Mouse (Mus musculus) neural tube, embryonic 13.5 days (tissue): ENCODE results near the gene Kif17. TPM values are rescaled to one million over a fixed set of nuclear protein-coding genes. Genes with fewer than 3 reads are reported as not detected.

ENCODE experiments used
- ATAC-seq: fragments of 200-750 bp; cut with Nextera tagmentation; 2 replicates; pipeline ENCODE4 v1.8.0; 2017; ENCODE audit warnings: low read depth, mild to moderate bottlenecking, moderate TSS enrichment, moderate library complexity
- H3K27ac ChIP-seq: fragments of 300-500 bp; sonication (generic); replicated peaks from 2 replicates; pipeline ENCODE4 v1.5.1; 2015; ENCODE audit warnings: moderate library complexity, mild to moderate bottlenecking, inconsistent platforms
- H3K27me3 ChIP-seq: fragments of 300-500 bp; sonication (generic); 2 replicates; pipeline ENCODE4 v1.6.1; 2015; ENCODE audit warnings: mild to moderate bottlenecking, inconsistent platforms
- H3K36me3 ChIP-seq: fragments of 300-500 bp; sonication (generic); 2 replicates; pipeline ENCODE4 v1.6.1; 2015; ENCODE audit warnings: mild to moderate bottlenecking, inconsistent platforms
- H3K4me1 ChIP-seq: fragments of 300-500 bp; sonication (generic); replicated peaks from 2 replicates; pipeline ENCODE4 v1.6.1; 2015; ENCODE audit warnings: inconsistent platforms
- H3K4me2 ChIP-seq: fragments of 300-500 bp; sonication (generic); 2 replicates; pipeline ENCODE4 v1.6.1; 2015; ENCODE audit warnings: inconsistent platforms, mild to moderate bottlenecking, moderate library complexity
- H3K4me3 ChIP-seq: fragments of 300-500 bp; sonication (generic); 2 replicates; pipeline ENCODE4 v1.5.1; 2015; ENCODE audit warnings: mild to moderate bottlenecking, inconsistent platforms
- H3K9ac ChIP-seq: fragments of 300-500 bp; sonication (generic); 2 replicates; pipeline ENCODE4 v1.6.1; 2015; ENCODE audit warnings: moderate library complexity, mild to moderate bottlenecking, inconsistent platforms
- H3K9me3 ChIP-seq: fragments of 300-500 bp; sonication (generic); 2 replicates; pipeline ENCODE4 v1.6.1; 2016; ENCODE audit warnings: inconsistent platforms
- WGBS: fragments of 180-500 bp; shearing (Covaris S2); methylation state at CpG from one replicate; pipeline ENCODE4 v1.1.7; 2015; 5-methylcytosine and 5-hydroxymethylcytosine counted together
- polyA plus RNA-seq: library from polyadenylated mRNA; unstranded; fragments of >200 nt; fragmentation: Nextera tagmentation; extraction: Ambion mirVana; gene quantifications from 2 replicates; pipeline ENCODE4 v1.2.1, GENCODE M21; 2015

The Kif17 gene
- polyA plus RNA-seq, 1 experiment from 2014 or later: 2.1 TPM

DNA sequence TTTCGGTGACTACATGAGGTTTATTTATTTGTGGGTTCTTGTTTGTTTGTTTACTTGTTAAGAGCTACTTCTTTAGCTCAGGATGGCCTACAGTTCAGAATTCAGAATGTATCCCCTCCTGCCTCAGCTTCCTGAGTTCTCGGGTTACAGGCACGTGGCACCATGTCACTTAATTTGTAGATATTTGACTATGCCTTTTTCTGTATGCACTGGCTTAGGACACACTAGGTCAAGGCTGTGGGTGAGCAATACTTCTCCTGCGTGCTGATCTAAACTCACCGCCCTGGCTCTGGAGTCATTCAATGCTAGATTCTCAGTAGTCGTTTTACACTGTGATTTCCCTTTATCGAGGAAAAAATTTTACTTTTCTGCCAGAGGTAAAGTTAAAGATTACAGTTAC lies 29.5 kb upstream of the Kif17 start:
- Histone ChIP-seq H3K4me2 (no peak overlapping the region), H3K27ac (no peak overlapping the region), H3K36me3 (peaks cover 43% of the 10 kb centered on the region), H3K27me3 (no peaks in the 10 kb centered on the region), H3K4me1 (peaks cover 47% of the 10 kb centered on the region), H3K4me3 (no peak overlapping the region), H3K9me3 (no peaks in the 10 kb centered on the region), H3K9ac (no peak overlapping the region)
- no peak for ATAC-seq
- WGBS: 88% methylated on average over 7 of the region's 7 CpGs

DNA sequence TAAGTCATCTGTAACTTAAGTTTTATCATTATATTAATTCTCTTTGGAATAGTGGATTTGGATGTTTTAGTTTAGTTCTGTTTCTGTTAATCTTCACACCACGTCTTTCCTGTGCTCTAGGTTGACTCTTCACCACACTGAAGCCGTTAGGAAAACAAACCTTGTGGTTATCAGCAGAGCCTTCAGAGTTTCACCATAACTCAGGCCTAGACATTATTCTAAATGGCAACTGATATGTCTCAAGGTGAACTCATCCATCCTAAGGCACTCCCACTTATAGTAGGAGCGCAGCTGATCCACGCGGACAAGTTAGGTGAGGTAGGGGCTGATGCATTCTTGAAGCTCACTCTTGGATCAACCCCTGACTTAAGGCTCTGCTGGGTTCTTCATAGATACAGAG lies 28.8 kb upstream of the Kif17 start:
- Histone ChIP-seq H3K4me1 (peaks cover 44% of the 10 kb centered on the region), H3K4me2 (no peak overlapping the region), H3K9ac (no peak overlapping the region), H3K9me3 (no peaks in the 10 kb centered on the region), H3K4me3 (no peak overlapping the region), H3K36me3 (peaks cover 49% of the 10 kb centered on the region), H3K27me3 (no peaks in the 10 kb centered on the region), H3K27ac (no peak overlapping the region)
- ATAC-seq: no peak
- WGBS: 91% methylated on average over 5 of the region's 5 CpGs

DNA sequence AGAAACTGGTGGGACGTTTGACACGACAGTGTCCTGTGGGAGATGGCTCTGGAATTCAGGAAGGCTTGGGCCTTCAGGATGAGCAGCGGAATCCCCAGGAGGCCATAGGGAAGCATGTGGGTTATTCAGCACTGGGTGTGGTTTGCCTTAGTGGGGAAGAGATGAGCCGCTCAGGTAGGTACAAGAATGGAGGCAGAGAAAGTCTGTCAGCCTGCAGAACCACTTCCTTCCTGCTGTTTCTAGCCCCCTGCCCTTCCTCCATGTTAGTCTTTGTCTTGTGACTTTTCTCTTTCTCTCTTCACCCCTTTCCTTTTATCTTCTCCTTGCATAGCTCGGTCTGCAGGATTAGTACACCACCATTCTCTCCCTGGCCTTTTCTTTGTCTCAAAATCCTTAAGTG lies 27.8 kb upstream of the Kif17 start:
- ATAC-seq: no peak
- no peak overlapping the region for H3K9ac ChIP-seq
- H3K4me2 ChIP-seq: no peak overlapping the region
- H3K36me3 ChIP-seq: peaks cover 58% of the 10 kb centered on the region
- 81% methylated on average over 5 of the region's 5 CpGs for WGBS
- H3K9me3 ChIP-seq: no peaks in the 10 kb centered on the region
- H3K4me3 ChIP-seq: no peak overlapping the region
- H3K4me1 ChIP-seq: peaks cover 44% of the 10 kb centered on the region
- H3K27ac ChIP-seq: no peak overlapping the region
- H3K27me3 ChIP-seq: no peaks in the 10 kb centered on the region

DNA sequence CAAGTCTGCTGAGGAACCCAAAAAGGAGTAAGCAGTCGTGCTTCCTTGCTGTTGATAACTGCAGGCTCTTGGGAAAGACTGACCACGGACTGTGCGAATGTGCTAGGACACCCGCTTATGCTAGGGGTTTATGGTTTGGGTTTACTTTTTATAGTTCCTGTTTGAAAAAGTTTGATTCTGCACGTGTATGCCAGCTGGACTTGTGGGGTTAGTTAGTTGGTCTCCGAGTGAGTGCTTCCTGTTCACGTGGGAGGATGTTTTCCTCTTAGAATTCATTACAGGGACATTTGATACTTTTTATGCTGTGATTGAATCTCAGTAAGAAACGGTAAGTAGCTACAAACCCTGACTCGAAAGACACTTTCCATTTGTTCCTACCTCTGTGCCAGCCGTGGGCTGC lies 26.6 kb upstream of the Kif17 start:
- Histone ChIP-seq H3K9ac (no peak overlapping the region), H3K4me2 (no peak overlapping the region), H3K27me3 (no peaks in the 10 kb centered on the region), H3K4me3 (no peak overlapping the region), H3K4me1 (peaks cover 32% of the 10 kb centered on the region), H3K36me3 (peaks cover 68% of the 10 kb centered on the region), H3K9me3 (no peaks in the 10 kb centered on the region), H3K27ac (no peak overlapping the region)
- no peak for ATAC-seq
- 92% methylated on average over 10 of the region's 10 CpGs for WGBS

DNA sequence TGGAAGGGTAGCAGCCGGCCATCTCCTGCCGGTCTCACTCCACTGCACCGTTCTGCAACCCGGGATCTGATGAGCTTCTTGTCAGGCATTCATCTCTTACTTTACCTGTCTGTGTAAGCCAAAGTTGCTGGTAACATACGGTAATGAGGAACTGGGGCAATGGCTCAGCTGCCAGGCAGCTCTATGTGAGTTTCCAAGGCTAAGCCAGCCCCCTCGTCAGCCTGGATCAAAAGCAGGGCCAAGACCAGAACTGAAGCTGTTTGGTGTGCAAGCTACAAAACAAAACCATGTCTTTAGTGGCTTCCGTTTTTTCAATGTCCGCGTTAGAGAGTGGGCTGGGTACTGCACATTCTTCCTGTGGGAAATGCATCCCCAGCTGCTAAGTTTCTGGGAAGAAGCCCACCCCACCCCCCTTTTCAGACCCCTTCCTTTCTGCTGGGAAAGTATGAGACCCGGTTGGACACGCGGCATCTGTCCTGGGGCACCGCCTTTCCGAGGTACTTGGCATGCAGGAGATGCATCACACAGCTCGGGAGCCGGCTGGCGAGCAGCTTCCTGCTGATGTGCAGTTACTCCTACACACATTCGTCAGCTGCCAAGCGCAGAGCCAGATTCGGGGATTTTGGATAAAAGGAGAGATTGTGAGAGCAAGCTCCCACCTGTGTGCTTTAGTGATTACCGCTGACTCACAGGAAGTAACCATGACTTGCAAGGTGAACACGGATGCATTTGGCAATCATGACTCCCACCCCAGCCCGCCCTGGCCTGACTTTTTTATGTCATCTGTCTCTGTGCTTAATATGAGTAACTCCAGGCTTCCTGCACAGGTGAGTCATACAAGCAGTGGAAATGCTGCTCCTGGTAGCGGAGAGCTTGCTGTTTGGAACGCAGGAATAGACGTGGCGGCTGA lies 3.2 kb upstream of the Kif17 start:
- Histone ChIP-seq H3K36me3 (peaks cover 59% of the 10 kb centered on the region), H3K4me2 (no peak overlapping the region), H3K9ac (no peak overlapping the region), H3K4me3 (no peak overlapping the region), H3K4me1 (peaks cover 39% of the 10 kb centered on the region), H3K27ac (no peak overlapping the region), H3K27me3 (0 out of 2 replicates have a peak, but pooled peaks cover 12% of the 10 kb centered on the region), H3K9me3 (no peaks in the 10 kb centered on the region)
- 59% methylated on average over 27 of the region's 27 CpGs for WGBS
- no peak for ATAC-seq

DNA sequence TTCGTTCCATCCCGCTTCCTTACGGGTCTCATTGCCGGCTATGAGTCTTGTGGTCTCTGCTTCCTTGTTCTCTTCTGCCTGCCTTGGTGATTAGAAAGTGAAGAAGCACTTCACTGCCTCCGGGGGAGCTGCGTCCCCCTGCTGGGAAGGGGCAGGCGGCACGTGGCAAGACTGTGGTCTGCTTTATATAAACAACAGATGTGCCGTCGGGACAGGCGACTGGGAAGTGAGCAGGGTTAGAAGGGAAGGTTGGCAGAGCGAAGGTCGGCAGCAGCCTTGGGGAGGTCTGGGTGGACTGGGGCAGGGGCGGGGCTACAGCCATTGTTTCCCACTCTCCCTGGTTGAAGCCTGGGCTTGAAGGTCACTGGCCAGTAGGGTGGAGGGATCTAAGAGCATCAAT lies 1.6 kb downstream of the Kif17 start:
- H3K27me3 ChIP-seq: peaks cover 40% of the 10 kb centered on the region
- peak overlapping the region; percentile 78 for H3K4me2 ChIP-seq
- peak overlapping the region; percentile 72 for H3K9ac ChIP-seq
- peaks cover 15% of the 10 kb centered on the region for H3K36me3 ChIP-seq
- ATAC-seq: no peak
- under 1% methylated on average over 14 of the region's 14 CpGs for WGBS
- H3K4me1 ChIP-seq: peaks cover 47% of the 10 kb centered on the region
- H3K27ac ChIP-seq: peak overlapping the region; percentile 38
- H3K9me3 ChIP-seq: no peaks in the 10 kb centered on the region
- H3K4me3 ChIP-seq: peak overlapping the region; percentile 54

DNA sequence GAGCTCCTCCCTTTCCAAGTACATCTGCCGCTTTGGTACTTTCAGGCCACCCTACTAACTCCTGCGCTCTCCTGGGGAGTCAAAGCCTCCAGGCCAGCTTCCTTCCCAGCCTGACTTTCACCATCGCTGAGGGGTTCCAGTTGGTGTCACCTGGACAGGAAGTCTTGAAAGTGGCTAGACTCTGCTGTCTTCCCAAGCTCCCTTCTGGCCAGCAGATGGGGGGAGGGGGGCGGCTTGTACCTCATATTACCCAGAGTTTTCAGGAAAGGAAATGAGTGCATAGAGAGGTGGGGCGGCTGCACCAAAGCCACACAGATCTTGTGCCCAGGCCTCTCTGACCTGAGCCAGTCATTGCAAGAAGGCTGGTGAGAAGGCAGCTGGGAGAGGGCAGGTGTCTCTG lies 2.0 kb downstream of the Kif17 start:
- Histone ChIP-seq H3K27me3 (peaks cover 40% of the 10 kb centered on the region), H3K4me2 (peak overlapping the region; percentile 78), H3K36me3 (peaks cover 11% of the 10 kb centered on the region), H3K27ac (0 out of 2 replicates have a peak overlapping the region, but pooled peaks have one; percentile 38), H3K4me3 (peak overlapping the region; percentile 54), H3K4me1 (peaks cover 43% of the 10 kb centered on the region), H3K9me3 (no peaks in the 10 kb centered on the region), H3K9ac (peak overlapping the region; percentile 72)
- 15% methylated on average over 5 of the region's 5 CpGs for WGBS
- ATAC-seq: no peak

DNA sequence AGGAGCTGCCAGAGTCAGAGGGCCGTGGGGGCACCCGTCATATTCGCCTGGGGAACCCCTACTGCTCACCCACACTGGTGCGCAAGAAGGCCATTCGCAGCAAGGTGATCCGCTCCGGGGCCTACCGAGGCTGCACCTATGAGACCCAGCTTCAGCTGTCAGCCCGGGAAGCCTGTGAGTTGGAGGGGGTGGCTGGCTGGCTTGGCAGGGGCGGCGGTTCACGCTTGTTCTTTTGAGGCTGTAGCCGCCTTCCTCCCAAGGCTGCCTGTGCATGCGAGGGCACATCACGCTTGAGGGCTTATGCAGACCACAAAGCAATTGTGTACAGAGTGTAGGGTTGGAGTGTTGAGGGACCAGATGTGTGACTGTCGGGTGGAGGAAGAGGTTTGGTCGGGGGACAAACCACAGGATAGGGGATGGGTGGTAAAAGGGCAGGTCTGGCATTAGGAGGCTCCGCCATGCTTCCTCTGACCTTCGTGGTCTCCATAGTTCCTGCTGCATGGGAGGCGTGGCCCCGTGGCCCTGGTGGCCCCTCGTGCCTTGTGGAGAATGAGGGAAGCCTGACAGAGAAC lies 7.0 kb downstream of the Kif17 start:
- Histone ChIP-seq H3K36me3 (peaks cover 16% of the 10 kb centered on the region), H3K4me3 (no peak overlapping the region), H3K4me2 (no peak overlapping the region), H3K9ac (no peak overlapping the region), H3K9me3 (no peaks in the 10 kb centered on the region), H3K27me3 (peaks cover 32% of the 10 kb centered on the region), H3K27ac (no peak overlapping the region), H3K4me1 (peaks cover 14% of the 10 kb centered on the region)
- WGBS: 84% methylated on average over 22 of the region's 22 CpGs
- ATAC-seq: no peak

DNA sequence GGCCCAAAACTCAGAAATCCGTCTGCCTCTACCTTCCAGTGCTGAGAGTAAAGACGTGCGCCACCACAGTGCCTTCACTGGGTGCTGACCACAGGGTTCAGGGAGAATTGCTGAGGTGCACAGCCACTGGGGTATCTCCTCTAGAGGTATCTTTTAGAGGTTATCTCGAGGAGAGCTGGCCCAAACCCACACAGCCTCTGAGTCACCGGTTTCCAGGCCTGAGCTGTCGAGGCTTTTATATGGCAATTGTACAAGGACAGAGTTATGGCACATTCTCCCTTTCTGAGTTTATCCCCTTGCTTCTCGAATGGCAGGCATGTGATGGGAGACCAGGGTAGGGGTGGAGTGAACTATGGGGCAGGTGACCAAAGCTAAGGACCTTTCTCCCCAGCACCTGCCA lies 8.4 kb downstream of the Kif17 start:
- ATAC-seq: no peak
- Histone ChIP-seq H3K27me3 (peaks cover 24% of the 10 kb centered on the region), H3K36me3 (peaks cover 16% of the 10 kb centered on the region), H3K9me3 (no peaks in the 10 kb centered on the region), H3K4me1 (peaks cover 12% of the 10 kb centered on the region), H3K9ac (no peak overlapping the region), H3K27ac (no peak overlapping the region), H3K4me2 (no peak overlapping the region), H3K4me3 (no peak overlapping the region)
- WGBS: 81% methylated on average over 7 of the region's 7 CpGs

DNA sequence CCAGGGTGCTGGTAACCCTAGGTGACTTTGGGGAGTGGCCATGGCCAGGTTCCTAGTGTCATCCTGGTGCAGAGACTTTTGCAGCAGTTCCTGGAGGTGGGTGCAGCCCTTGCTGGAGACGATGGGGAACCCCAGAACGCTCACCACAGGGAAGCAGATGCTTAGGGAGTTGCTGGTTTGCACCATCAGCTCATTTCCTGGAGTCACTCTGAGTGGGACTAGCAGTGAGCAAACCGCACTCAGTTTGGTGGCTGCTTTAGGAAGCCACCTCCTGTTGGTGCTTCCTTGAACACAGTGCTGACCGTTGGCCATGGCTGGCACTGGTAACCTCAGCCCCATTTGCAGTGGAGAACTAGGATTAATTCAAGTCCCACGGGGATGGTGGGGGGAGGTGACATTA lies 9.2 kb downstream of the Kif17 start:
- Histone ChIP-seq H3K36me3 (peaks cover 16% of the 10 kb centered on the region), H3K27me3 (peaks cover 23% of the 10 kb centered on the region), H3K4me1 (peaks cover 12% of the 10 kb centered on the region), H3K4me3 (no peak overlapping the region), H3K9ac (no peak overlapping the region), H3K4me2 (no peak overlapping the region), H3K9me3 (no peaks in the 10 kb centered on the region), H3K27ac (no peak overlapping the region)
- ATAC-seq: no peak
- 83% methylated on average over 5 of the region's 5 CpGs for WGBS

DNA sequence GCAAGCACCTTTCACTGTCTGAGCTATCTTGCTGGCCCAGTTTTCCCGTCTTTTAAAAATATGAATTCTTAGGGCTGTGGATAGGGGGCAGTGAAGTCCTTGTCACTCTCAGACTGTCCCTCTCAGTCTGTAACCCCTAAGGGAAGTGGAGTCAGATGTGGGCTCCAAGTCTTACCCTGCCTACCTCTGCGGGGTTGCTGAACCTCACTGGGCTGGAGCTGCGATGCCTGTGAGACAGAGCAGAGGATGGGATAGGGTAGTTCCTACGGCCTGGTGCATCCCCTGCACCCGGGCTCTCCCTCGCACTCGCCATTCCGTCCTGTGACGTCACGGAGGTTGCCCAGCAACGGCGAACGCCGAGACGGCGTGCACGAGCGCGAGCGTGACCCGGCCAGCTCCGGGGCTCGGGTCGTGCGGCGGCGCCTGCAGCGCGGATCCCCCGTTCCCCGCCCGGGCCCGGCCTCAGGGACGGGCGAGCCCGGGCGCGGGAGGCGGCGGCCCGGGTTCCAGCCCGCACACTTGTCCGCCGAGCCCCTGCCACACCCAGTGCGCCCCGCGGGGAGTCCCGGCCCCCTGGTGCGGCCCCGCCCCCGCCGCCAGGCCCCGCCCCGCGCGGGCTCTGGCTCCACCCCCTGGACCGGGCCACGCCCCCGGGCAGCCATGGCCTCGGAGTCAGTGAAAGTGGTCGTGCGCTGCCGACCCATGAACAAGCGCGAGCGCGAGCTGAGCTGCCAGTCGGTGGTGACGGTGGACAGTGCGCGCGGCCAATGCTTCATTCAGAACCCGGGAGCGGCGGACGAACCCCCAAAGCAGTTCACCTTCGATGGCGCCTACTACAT lies 11.8 kb downstream of the Kif17 start:
- Histone ChIP-seq H3K27me3 (peaks cover 18% of the 10 kb centered on the region), H3K4me2 (peak overlapping the region; percentile 74)
- ATAC-seq: peak; percentile 90

DNA sequence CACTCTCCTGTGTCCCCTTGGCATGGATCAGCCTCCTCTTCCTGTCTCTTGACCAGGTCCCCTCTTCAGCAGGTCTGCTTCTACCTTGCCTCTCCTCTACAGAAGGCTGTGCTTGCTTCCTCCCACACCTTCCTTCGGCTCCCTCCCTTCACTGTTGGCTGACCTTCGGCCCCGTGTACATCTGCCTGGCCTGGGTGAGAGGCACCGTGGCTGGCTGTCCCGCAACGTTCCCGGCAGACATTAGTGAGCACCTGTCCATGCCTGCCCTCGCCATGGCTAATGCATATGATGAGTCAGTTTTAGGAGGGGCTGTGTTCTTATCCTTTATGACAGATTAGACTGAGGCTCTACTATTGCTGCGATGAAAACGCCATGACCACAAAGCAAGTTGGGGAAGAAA lies 17.6 kb downstream of the Kif17 start:
- no peak overlapping the region for H3K4me3 ChIP-seq
- H3K4me1 ChIP-seq: peaks cover 6% of the 10 kb centered on the region
- no peak overlapping the region for H3K4me2 ChIP-seq
- WGBS: 91% methylated on average over 10 of the region's 10 CpGs
- ATAC-seq: no peak
- H3K27me3 ChIP-seq: peaks cover 12% of the 10 kb centered on the region
- H3K36me3 ChIP-seq: no peaks in the 10 kb centered on the region
- no peaks in the 10 kb centered on the region for H3K9me3 ChIP-seq
- no peak overlapping the region for H3K27ac ChIP-seq
- no peak overlapping the region for H3K9ac ChIP-seq

More for the DNA sequence above, 11.8 kb downstream of the Kif17 start:
- peak overlapping the region; percentile 66 for H3K9ac ChIP-seq
- H3K4me3 ChIP-seq: peak overlapping the region; percentile 63
- no peaks in the 10 kb centered on the region for H3K9me3 ChIP-seq
- peaks cover 12% of the 10 kb centered on the region for H3K4me1 ChIP-seq
- H3K36me3 ChIP-seq: peaks cover 12% of the 10 kb centered on the region
- H3K27ac ChIP-seq: 0 out of 2 replicates have a peak overlapping the region, but pooled peaks have one; percentile 2
- under 1% methylated on average over 71 of the region's 78 CpGs for WGBS
